Mouse (Mus musculus): ENCODE results near the gene Dcbld2. TPM values are rescaled to one million over a fixed set of nuclear protein-coding genes. Genes with fewer than 3 reads are reported as not detected.
A peak's percentile ranks its signal among the peaks of the same experiment; 100 is the strongest.

The Dcbld2 gene
- polyA plus RNA-seq, 1 experiment, result 0.78 TPM

GRCm38 (mm10) chr16:58479898-58480448 is 71.7 kb downstream of the Dcbld2 start:
- H3K4me1 ChIP-seq, result peaks cover 76% of the 10 kb centered on the region
- H3K9me3 ChIP-seq, result peaks cover 11% of the 10 kb centered on the region
- peaks cover 96% of the 10 kb centered on the region for H3K36me3 ChIP-seq (replicated peaks; ENCODE audit: low read length)

GRCm38 (mm10) chr16:58481219-58481905 is 73.1 kb downstream of the Dcbld2 start:
- H3K4me1 ChIP-seq, result peaks cover 62% of the 10 kb centered on the region
- peaks cover 95% of the 10 kb centered on the region for H3K36me3 ChIP-seq (replicated peaks; ENCODE audit: low read length)
- no peaks in the 10 kb centered on the region for H3K27me3 ChIP-seq (replicated peaks)
- TF ChIP-seq GATA1 (IDR thresholded peaks at IDR 0.05; ENCODE audit: borderline replicate concordance, low read length), result no peak
- TF ChIP-seq FLI1 (IDR thresholded peaks at IDR 0.05; ENCODE audit: low read length), result no peak
- no peak overlapping the region for H3K4me3 ChIP-seq (replicated peaks)
- H3K9me3 ChIP-seq, result peaks cover 11% of the 10 kb centered on the region

More at GRCm38 (mm10) chr16:58479898-58480448, 71.7 kb downstream of the Dcbld2 start:
- TF ChIP-seq FLI1 (IDR thresholded peaks at IDR 0.05; ENCODE audit: low read length) (no peak), GATA1 (IDR thresholded peaks at IDR 0.05; ENCODE audit: borderline replicate concordance, low read length) (no peak)
- Histone ChIP-seq H3K4me3 (replicated peaks) (peak overlapping the region; percentile 24), H3K27me3 (replicated peaks) (no peaks in the 10 kb centered on the region)

- H3K27me3 ChIP-seq (replicated peaks), result no peaks in the 10 kb centered on the region
- H3K9me3 ChIP-seq, result peaks cover 11% of the 10 kb centered on the region
- H3K4me1 ChIP-seq, result peaks cover 59% of the 10 kb centered on the region
- TF ChIP-seq GATA1 (IDR thresholded peaks at IDR 0.05; ENCODE audit: borderline replicate concordance, low read length) (no peak), FLI1 (IDR thresholded peaks at IDR 0.05; ENCODE audit: low read length) (no peak)
- H3K36me3 ChIP-seq (replicated peaks; ENCODE audit: low read length), result peaks cover 95% of the 10 kb centered on the region
- no peak overlapping the region for H3K4me3 ChIP-seq (replicated peaks)
Measured at GRCm38 (mm10) chr16:58481906-58482270, 73.6 kb downstream of the Dcbld2 start.

- TF ChIP-seq GATA1 (IDR thresholded peaks at IDR 0.05; ENCODE audit: borderline replicate concordance, low read length) (no peak), FLI1 (IDR thresholded peaks at IDR 0.05; ENCODE audit: low read length) (no peak)
- Histone ChIP-seq H3K4me3 (replicated peaks) (no peak overlapping the region), H3K27me3 (replicated peaks) (no peaks in the 10 kb centered on the region), H3K9me3 (peaks cover 11% of the 10 kb centered on the region), H3K36me3 (replicated peaks; ENCODE audit: low read length) (peaks cover 95% of the 10 kb centered on the region), H3K4me1 (peaks cover 62% of the 10 kb centered on the region)
Measured at GRCm38 (mm10) chr16:58482296-58482695, 74.1 kb downstream of the Dcbld2 start.

- H3K27me3 ChIP-seq (replicated peaks), result no peaks in the 10 kb centered on the region
- no peak overlapping the region for H3K4me3 ChIP-seq (replicated peaks)
- no peaks in the 10 kb centered on the region for H3K9me3 ChIP-seq
- peaks cover 32% of the 10 kb centered on the region for H3K4me1 ChIP-seq
- TF ChIP-seq FLI1 (IDR thresholded peaks at IDR 0.05; ENCODE audit: low read length) (no peak), GATA1 (IDR thresholded peaks at IDR 0.05; ENCODE audit: borderline replicate concordance, low read length) (no peak)
- H3K36me3 ChIP-seq (replicated peaks; ENCODE audit: low read length), result peaks cover 99% of the 10 kb centered on the region
Measured at GRCm38 (mm10) chr16:58487861-58488260, 79.6 kb downstream of the Dcbld2 start.

- H3K4me1 ChIP-seq, result peaks cover 77% of the 10 kb centered on the region
- H3K27me3 ChIP-seq (replicated peaks), result no peaks in the 10 kb centered on the region
- TF ChIP-seq FLI1 (IDR thresholded peaks at IDR 0.05; ENCODE audit: low read length) (no peak), GATA1 (IDR thresholded peaks at IDR 0.05; ENCODE audit: borderline replicate concordance, low read length) (no peak)
- H3K9me3 ChIP-seq, result no peaks in the 10 kb centered on the region
- peaks cover 65% of the 10 kb centered on the region for H3K36me3 ChIP-seq (replicated peaks; ENCODE audit: low read length)
- no peak overlapping the region for H3K4me3 ChIP-seq (replicated peaks)
Measured at GRCm38 (mm10) chr16:58496791-58497190, 88.5 kb downstream of the Dcbld2 start.

- Histone ChIP-seq H3K27me3 (replicated peaks) (no peaks in the 10 kb centered on the region), H3K4me1 (peaks cover 87% of the 10 kb centered on the region), H3K4me3 (replicated peaks) (peak overlapping the region; percentile 50), H3K9me3 (no peaks in the 10 kb centered on the region), H3K36me3 (replicated peaks; ENCODE audit: low read length) (peaks cover 57% of the 10 kb centered on the region)
- TF ChIP-seq GATA1 (IDR thresholded peaks at IDR 0.05; ENCODE audit: borderline replicate concordance, low read length), result no peak; the same call in 2 of the 3 replicates
- TF ChIP-seq FLI1 (IDR thresholded peaks at IDR 0.05; ENCODE audit: low read length), result peak; percentile 49; the same call in 1 of the 2 replicates
Measured at GRCm38 (mm10) chr16:58497886-58498713, 89.9 kb downstream of the Dcbld2 start.

GRCm38 (mm10) chr16:58499172-58499584 is 90.9 kb downstream of the Dcbld2 start:
- peaks cover 57% of the 10 kb centered on the region for H3K36me3 ChIP-seq (replicated peaks; ENCODE audit: low read length)
- H3K27me3 ChIP-seq (replicated peaks), result no peaks in the 10 kb centered on the region
- peak overlapping the region; percentile 59 for H3K4me3 ChIP-seq (replicated peaks)
- H3K4me1 ChIP-seq, result peaks cover 93% of the 10 kb centered on the region
- no peaks in the 10 kb centered on the region for H3K9me3 ChIP-seq
- TF ChIP-seq FLI1 (IDR thresholded peaks at IDR 0.05; ENCODE audit: low read length) (no peak), GATA1 (IDR thresholded peaks at IDR 0.05; ENCODE audit: borderline replicate concordance, low read length) (no peak)

GRCm38 (mm10) chr16:58499650-58500049 is 91.4 kb downstream of the Dcbld2 start:
- TF ChIP-seq GATA1 (IDR thresholded peaks at IDR 0.05; ENCODE audit: borderline replicate concordance, low read length) (no peak), FLI1 (IDR thresholded peaks at IDR 0.05; ENCODE audit: low read length) (no peak)
- H3K27me3 ChIP-seq (replicated peaks), result no peaks in the 10 kb centered on the region
- peaks cover 57% of the 10 kb centered on the region for H3K36me3 ChIP-seq (replicated peaks; ENCODE audit: low read length)
- H3K4me3 ChIP-seq (replicated peaks), result peak overlapping the region; percentile 81
- peaks cover 95% of the 10 kb centered on the region for H3K4me1 ChIP-seq
- no peaks in the 10 kb centered on the region for H3K9me3 ChIP-seq

Measured in megakaryocyte, embryonic 14.5 days (primary cell).